Mouse (Mus musculus) embryonic facial prominence, embryonic 13.5 days (tissue): Measurements from ENCODE around the gene Kmt2c. TPM values are rescaled to one million over a fixed set of nuclear protein-coding genes. Genes with fewer than 3 reads are reported as not detected.
"Not testable (repeated sequence)": the region's sequence is repeated elsewhere in the genome, so short reads cannot be mapped to it uniquely, and the experiment has no call there.

Source experiments
- ATAC-seq: fragments of 200-750 bp; cut with Nextera tagmentation; 2 replicates; pipeline ENCODE4 v1.8.0; 2017; ENCODE audit warnings: low read depth; ENCODE audit not compliant: insufficient number of reproducible peaks, insufficient read depth, low FRiP score, low TSS enrichment
- H3K27ac ChIP-seq: fragments of 300-500 bp; sonication (generic); 2 replicates; pipeline ENCODE4 v1.5.1; 2015; ENCODE audit warnings: moderate library complexity, mild to moderate bottlenecking, inconsistent platforms
- H3K27me3 ChIP-seq: fragments of 300-500 bp; sonication (generic); 2 replicates; pipeline ENCODE4 v1.6.1; 2015; ENCODE audit warnings: mild to moderate bottlenecking, inconsistent platforms
- H3K36me3 ChIP-seq: fragments of 300-500 bp; sonication (generic); 2 replicates; pipeline ENCODE4 v1.6.1; 2015; ENCODE audit warnings: mild to moderate bottlenecking, inconsistent platforms
- H3K4me1 ChIP-seq: fragments of 300-500 bp; sonication (generic); 2 replicates; pipeline ENCODE4 v1.6.1; 2015; ENCODE audit warnings: inconsistent platforms
- H3K4me2 ChIP-seq: fragments of 300-500 bp; sonication (generic); 2 replicates; pipeline ENCODE4 v1.6.1; 2015; ENCODE audit warnings: moderate library complexity, mild to moderate bottlenecking, inconsistent platforms
- H3K4me3 ChIP-seq: fragments of 300-500 bp; sonication (generic); 2 replicates; pipeline ENCODE4 v1.5.1; 2015; ENCODE audit warnings: mild to moderate bottlenecking, inconsistent platforms
- H3K9ac ChIP-seq: fragments of 300-500 bp; sonication (generic); 2 replicates; pipeline ENCODE4 v1.6.1; 2015; ENCODE audit warnings: mild to moderate bottlenecking, inconsistent platforms
- H3K9me3 ChIP-seq: fragments of 300-500 bp; sonication (generic); 2 replicates; pipeline ENCODE4 v1.6.1; 2016; ENCODE audit warnings: inconsistent platforms
- WGBS: fragments of 180-500 bp; shearing (Covaris S2); methylation state at CpG from one replicate; pipeline ENCODE4 v1.1.7; 2015; ENCODE audit warnings: mixed read lengths; 5-methylcytosine and 5-hydroxymethylcytosine counted together
- polyA plus RNA-seq: library from polyadenylated mRNA; unstranded; fragments of >200 nt; fragmentation: Nextera tagmentation; extraction: Ambion mirVana; gene quantifications from 2 replicates; pipeline ENCODE4 v1.2.1, GENCODE M21; 2015

The Kmt2c gene
- polyA plus RNA-seq, 1 experiment from 2014 or later, result 16.7 TPM

DNA sequence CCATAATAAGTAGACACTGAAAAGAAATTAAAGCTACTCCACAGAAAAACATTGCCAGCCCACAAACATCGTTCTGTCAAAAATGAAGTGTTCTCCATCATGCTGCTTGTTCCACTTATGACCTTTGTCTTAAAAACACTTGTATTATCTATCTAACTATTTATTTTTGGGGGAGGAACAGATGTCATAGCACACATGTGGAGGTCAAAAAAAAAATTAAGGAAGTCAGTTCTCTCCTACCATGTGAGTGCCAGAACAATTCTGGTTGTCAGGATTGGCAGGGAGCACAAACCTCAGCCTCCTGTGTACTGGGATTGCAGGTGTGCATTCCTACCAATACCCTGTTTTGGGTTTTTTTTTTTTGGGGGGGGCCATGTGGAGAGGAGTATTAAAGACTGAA is 36.6 kb downstream of the Kmt2c start:
- no peak overlapping the region for H3K9ac ChIP-seq
- peaks cover 8% of the 10 kb centered on the region for H3K36me3 ChIP-seq
- ATAC-seq, result no peak
- no peaks in the 10 kb centered on the region for H3K4me1 ChIP-seq
- H3K9me3 ChIP-seq, result no peaks in the 10 kb centered on the region
- WGBS, result 94% methylated on average over 1 of the region's 1 CpGs
- no peak overlapping the region for H3K4me3 ChIP-seq
- H3K27ac ChIP-seq, result no peak overlapping the region
- H3K27me3 ChIP-seq, result no peaks in the 10 kb centered on the region
- no peak overlapping the region for H3K4me2 ChIP-seq

- not testable (repeated sequence) for H3K4me2 ChIP-seq, H3K36me3 ChIP-seq, H3K27me3 ChIP-seq, H3K4me3 ChIP-seq, H3K4me1 ChIP-seq, H3K9me3 ChIP-seq, H3K9ac ChIP-seq, ATAC-seq, H3K27ac ChIP-seq
Measured at GRCm38 (mm10) chr5:25455432-25455831, 43.2 kb downstream of the Kmt2c start.

- Histone ChIP-seq H3K9me3 (no peaks in the 10 kb centered on the region), H3K27ac (no peak overlapping the region), H3K9ac (no peak overlapping the region), H3K27me3 (no peaks in the 10 kb centered on the region), H3K4me1 (no peaks in the 10 kb centered on the region), H3K36me3 (no peaks in the 10 kb centered on the region), H3K4me3 (no peak overlapping the region), H3K4me2 (no peak overlapping the region)
- ATAC-seq, result no peak
- WGBS, result 79% methylated on average over 2 of the region's 2 CpGs
Measured at GRCm38 (mm10) chr5:25452691-25453090, 45.9 kb downstream of the Kmt2c start.

DNA sequence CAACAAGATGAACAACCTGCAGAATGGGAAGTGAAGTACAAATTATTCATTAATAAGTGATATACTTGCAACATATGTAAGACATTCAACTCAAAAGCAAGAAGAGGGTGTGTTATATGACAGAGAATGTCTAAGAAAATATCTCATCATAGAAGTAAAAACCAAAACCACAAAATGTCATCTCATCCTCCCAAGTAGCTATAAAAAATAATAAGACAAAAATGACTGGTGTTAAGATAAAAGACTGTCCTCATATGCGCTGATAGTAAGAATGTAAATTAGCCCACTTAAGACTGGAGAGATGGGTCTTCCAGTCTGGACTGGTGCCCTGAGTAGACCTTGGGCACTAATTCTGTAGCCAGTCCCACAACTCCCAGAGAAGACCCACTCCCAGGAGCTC is 61.1 kb downstream of the Kmt2c start:
- Histone ChIP-seq H3K27ac (no peak overlapping the region), H3K4me2 (no peak overlapping the region), H3K4me1 (no peaks in the 10 kb centered on the region), H3K9me3 (no peaks in the 10 kb centered on the region), H3K27me3 (no peaks in the 10 kb centered on the region), H3K4me3 (no peak overlapping the region), H3K36me3 (no peaks in the 10 kb centered on the region), H3K9ac (no peak overlapping the region)
- 93% methylated on average over 1 of the region's 1 CpGs for WGBS
- no peak for ATAC-seq

GRCm38 (mm10) chr5:25436081-25436480 is 62.5 kb downstream of the Kmt2c start:
- no peak for ATAC-seq
- WGBS, result 8% methylated on average over 3 of the region's 3 CpGs

GRCm38 (mm10) chr5:25422576-25422975 is 76.0 kb downstream of the Kmt2c start:
- Histone ChIP-seq H3K27me3 (no peaks in the 10 kb centered on the region), H3K4me1 (no peaks in the 10 kb centered on the region), H3K9me3 (no peaks in the 10 kb centered on the region), H3K4me2 (no peak overlapping the region), H3K4me3 (no peak overlapping the region), H3K36me3 (no peaks in the 10 kb centered on the region), H3K9ac (no peak overlapping the region), H3K27ac (no peak overlapping the region)
- 73% methylated on average over 1 of the region's 1 CpGs for WGBS
- ATAC-seq, result no peak

More at GRCm38 (mm10) chr5:25436081-25436480, 62.5 kb downstream of the Kmt2c start:
- Histone ChIP-seq H3K4me3 (no peak overlapping the region), H3K9ac (no peak overlapping the region), H3K4me2 (no peak overlapping the region), H3K27me3 (no peaks in the 10 kb centered on the region), H3K36me3 (no peaks in the 10 kb centered on the region), H3K9me3 (no peaks in the 10 kb centered on the region), H3K27ac (no peak overlapping the region), H3K4me1 (no peaks in the 10 kb centered on the region)

DNA sequence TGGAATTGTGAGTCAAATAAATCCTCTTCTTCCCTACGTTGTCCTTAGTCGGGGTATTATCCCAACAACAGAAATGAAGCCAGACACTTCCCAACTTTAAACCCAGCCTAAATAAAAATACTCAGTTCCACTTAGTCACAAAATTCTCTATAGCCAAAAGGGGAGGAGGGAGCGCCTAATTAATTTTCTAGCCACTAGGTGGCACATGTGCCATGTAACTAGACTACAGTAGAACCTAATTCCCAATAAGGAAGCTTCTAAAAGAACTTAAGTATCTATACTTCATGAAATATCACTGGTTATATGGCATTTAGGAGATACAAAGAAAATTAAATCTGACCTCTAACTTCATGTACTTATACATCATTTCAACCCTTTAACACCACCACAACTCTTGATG is 78.0 kb downstream of the Kmt2c start:
- H3K27ac ChIP-seq, result no peak overlapping the region
- no peak overlapping the region for H3K9ac ChIP-seq
- no peaks in the 10 kb centered on the region for H3K36me3 ChIP-seq
- no peaks in the 10 kb centered on the region for H3K9me3 ChIP-seq
- ATAC-seq, result no peak
- no peak overlapping the region for H3K4me3 ChIP-seq
- no peak overlapping the region for H3K4me2 ChIP-seq
- H3K4me1 ChIP-seq, result no peaks in the 10 kb centered on the region
- WGBS, result 40% methylated on average over 3 of the region's 3 CpGs
- no peaks in the 10 kb centered on the region for H3K27me3 ChIP-seq

DNA sequence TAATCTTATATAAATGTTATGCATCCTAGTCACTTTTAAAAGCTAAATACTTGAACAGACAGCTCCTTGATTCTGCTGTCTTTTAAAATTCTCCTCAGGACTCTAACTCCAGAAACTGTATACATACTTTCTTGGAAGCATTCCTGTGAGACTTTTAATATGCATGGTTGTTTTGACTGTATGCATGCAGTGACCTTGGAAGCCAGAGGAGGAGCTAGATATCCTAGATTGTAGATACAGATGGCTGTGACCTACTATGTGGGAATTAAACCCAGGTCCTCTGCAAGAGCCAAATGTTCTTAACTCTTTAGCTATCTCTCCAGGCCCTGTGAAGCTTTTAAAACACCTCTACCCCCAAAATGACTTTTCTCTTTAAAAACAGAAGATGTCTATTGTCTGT is 83.2 kb downstream of the Kmt2c start:
- no peak overlapping the region for H3K4me3 ChIP-seq
- H3K9me3 ChIP-seq, result no peaks in the 10 kb centered on the region
- H3K27me3 ChIP-seq, result no peaks in the 10 kb centered on the region
- no peak overlapping the region for H3K4me2 ChIP-seq
- H3K9ac ChIP-seq, result no peak overlapping the region
- peaks cover 8% of the 10 kb centered on the region; the same call in 1 of the 2 replicates for H3K36me3 ChIP-seq
- no peak for ATAC-seq
- H3K27ac ChIP-seq, result no peak overlapping the region
- H3K4me1 ChIP-seq, result no peaks in the 10 kb centered on the region

GRCm38 (mm10) chr5:25396727-25397126 is 101.9 kb downstream of the Kmt2c start:
- peaks cover 24% of the 10 kb centered on the region for H3K36me3 ChIP-seq
- H3K9ac ChIP-seq, result no peak overlapping the region
- no peaks in the 10 kb centered on the region for H3K4me1 ChIP-seq
- no peak for ATAC-seq
- H3K4me3 ChIP-seq, result no peak overlapping the region
- WGBS, result 93% methylated on average over 2 of the region's 2 CpGs
- H3K9me3 ChIP-seq, result no peaks in the 10 kb centered on the region
- no peak overlapping the region for H3K27ac ChIP-seq
- H3K4me2 ChIP-seq, result no peak overlapping the region
- H3K27me3 ChIP-seq, result no peaks in the 10 kb centered on the region

- H3K4me1 ChIP-seq, result no peaks in the 10 kb centered on the region
- H3K4me3 ChIP-seq, result no peak overlapping the region
- no peak overlapping the region for H3K9ac ChIP-seq
- H3K27me3 ChIP-seq, result no peaks in the 10 kb centered on the region
- no peak overlapping the region for H3K27ac ChIP-seq
- ATAC-seq, result no peak
- no peak overlapping the region for H3K4me2 ChIP-seq
- no peaks in the 10 kb centered on the region for H3K9me3 ChIP-seq
- peaks cover 8% of the 10 kb centered on the region for H3K36me3 ChIP-seq
- WGBS, result 86% methylated on average over 2 of the region's 2 CpGs
Measured at GRCm38 (mm10) chr5:25392655-25393054, 105.9 kb downstream of the Kmt2c start.

GRCm38 (mm10) chr5:25383581-25383980 is 115.0 kb downstream of the Kmt2c start:
- Histone ChIP-seq H3K4me1 (no peaks in the 10 kb centered on the region), H3K27ac (no peak overlapping the region), H3K9me3 (no peaks in the 10 kb centered on the region), H3K4me3 (no peak overlapping the region), H3K27me3 (no peaks in the 10 kb centered on the region), H3K36me3 (peaks cover 8% of the 10 kb centered on the region), H3K9ac (no peak overlapping the region), H3K4me2 (no peak overlapping the region)
- 84% methylated on average over 11 of the region's 11 CpGs for WGBS
- ATAC-seq, result no peak

GRCm38 (mm10) chr5:25379188-25379587 is 119.4 kb downstream of the Kmt2c start:
- H3K4me2 ChIP-seq, result no peak overlapping the region
- no peak overlapping the region for H3K27ac ChIP-seq
- no peaks in the 10 kb centered on the region for H3K4me1 ChIP-seq
- peaks cover 5% of the 10 kb centered on the region for H3K36me3 ChIP-seq
- no peak overlapping the region for H3K9ac ChIP-seq
- no peak overlapping the region for H3K4me3 ChIP-seq
- H3K27me3 ChIP-seq, result no peaks in the 10 kb centered on the region
- no peak for ATAC-seq
- H3K9me3 ChIP-seq, result no peaks in the 10 kb centered on the region

- 96% methylated on average over 2 of the region's 2 CpGs for WGBS
- Histone ChIP-seq H3K4me3 (no peak overlapping the region), H3K27me3 (no peaks in the 10 kb centered on the region)
Measured at GRCm38 (mm10) chr5:25368420-25368819, 130.2 kb downstream of the Kmt2c start.

More at GRCm38 (mm10) chr5:25368420-25368819, 130.2 kb downstream of the Kmt2c start:
- no peaks in the 10 kb centered on the region for H3K9me3 ChIP-seq
- no peak overlapping the region for H3K4me2 ChIP-seq
- H3K9ac ChIP-seq, result no peak overlapping the region
- ATAC-seq, result no peak
- peaks cover 7% of the 10 kb centered on the region for H3K36me3 ChIP-seq
- H3K4me1 ChIP-seq, result no peaks in the 10 kb centered on the region
- no peak overlapping the region for H3K27ac ChIP-seq
